ENCODE assay signal across 8 mouse cellular contexts in the genomic region with DNA sequence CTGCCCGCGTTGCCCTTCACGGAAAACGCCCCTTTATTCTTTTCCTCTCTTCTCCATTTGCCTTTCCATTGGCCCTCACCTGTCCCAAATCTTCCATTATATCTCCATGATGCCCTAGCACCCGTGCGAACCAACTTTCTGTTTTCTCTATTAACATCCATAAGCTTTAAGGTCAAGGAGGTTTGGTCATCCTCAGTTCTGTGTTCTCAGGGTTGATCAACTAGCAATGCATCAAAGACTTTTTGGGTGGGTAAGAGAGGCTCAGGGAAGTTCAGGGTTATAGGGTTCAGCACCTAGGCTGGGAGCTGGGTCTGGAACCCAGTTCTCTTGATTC. TPM values are rescaled to one million over a fixed set of nuclear protein-coding genes. Genes with fewer than 3 reads are reported as not detected.
DNase-seq lines count a peak whose midpoint lies in the region; ATAC-seq lines count a peak whose summit lies in the region.

A gene (plus strand): TSS at position 301 of the 334 bp plus-strand sequence.

- peaks cover 53% of the 10 kb centered on the region for H3K4me1 ChIP-seq in forebrain, embryonic 12.5 days
- H3K4me1 ChIP-seq in neural tube, embryonic 14.5 days (ENCODE audit: control insufficient read depth, insufficient read depth, low read length): peaks cover 20% of the 10 kb centered on the region

- peak within 1 kb of the TSS; percentile 80 for H3K4me3 ChIP-seq in forebrain, embryonic 12.5 days (replicated peaks)
- H3K4me3 ChIP-seq in neural tube, embryonic 14.5 days (ENCODE audit: low read depth, low read length): peak within 1 kb of the TSS; percentile 81

- H3K4me2 ChIP-seq in forebrain, embryonic 12.5 days: peak within 1 kb of the TSS; percentile 75
- peak within 1 kb of the TSS; percentile 96 for H3K4me2 ChIP-seq in neural tube, embryonic 14.5 days (ENCODE audit: low read depth, low read length)

- peaks cover 30% of the 10 kb centered on the region for H3K27me3 ChIP-seq in forebrain, embryonic 12.5 days
- H3K27me3 ChIP-seq in neural tube, embryonic 14.5 days (ENCODE audit: control insufficient read depth, insufficient read depth, low read length): no peaks in the 10 kb centered on the region

- WGBS in forebrain, embryonic 12.5 days: 24% methylated on average over 6 of the region's 6 CpGs
- 25% methylated on average over 6 of the region's 6 CpGs for WGBS in neural tube, embryonic 14.5 days

- no peak; the same call in 1 of the 2 replicates for ATAC-seq in forebrain, embryonic 12.5 days (ENCODE audit: low FRiP score)
- ATAC-seq in neural tube, embryonic 14.5 days (ENCODE audit: low read depth): no peak

- H3K9me3 ChIP-seq in forebrain, embryonic 12.5 days: no peaks in the 10 kb centered on the region
- H3K9me3 ChIP-seq in neural tube, embryonic 14.5 days (ENCODE audit: control insufficient read depth, low read length): no peaks in the 10 kb centered on the region

- intact Hi-C loops in left cerebral cortex, postnatal 14 days (cut with DNase I): loop anchor here (10.0 kb wide), 1 partner anchor 770 kb away; no protein-coding TSS in a partner anchor

- H3K27ac ChIP-seq in forebrain, embryonic 12.5 days: peak within 1 kb of the TSS; percentile 95
- peak within 1 kb of the TSS; percentile 98 for H3K27ac ChIP-seq in neural tube, embryonic 14.5 days (ENCODE audit: low read depth, low read length)

- H3K9ac ChIP-seq in forebrain, embryonic 12.5 days: peak within 1 kb of the TSS; percentile 91
- peak within 1 kb of the TSS; percentile 88 for H3K9ac ChIP-seq in neural tube, embryonic 14.5 days (replicated peaks; ENCODE audit: low read depth, low read length)

- no peak for DNase-seq in left cerebral cortex, adult 18-20 months (ENCODE audit: low spot score in 2 of 2)
- DNase-seq in left cerebral cortex, adult 11 months (ENCODE audit: low spot score): no peak
- DNase-seq in left cerebral cortex, postnatal 14 days (ENCODE audit: low spot score in 2 of 2): no peak
- no peak for DNase-seq in cerebellum, postnatal 25 days
- no peak for DNase-seq in Muller cell, postnatal 12 days (ENCODE audit: inconsistent ontology term)
- DNase-seq in kidney, postnatal 25 days: no peak

- H3K36me3 ChIP-seq in forebrain, embryonic 12.5 days (replicated peaks): peaks cover 23% of the 10 kb centered on the region
- H3K36me3 ChIP-seq in neural tube, embryonic 14.5 days (ENCODE audit: control insufficient read depth, insufficient read depth, low read length): peaks cover 9% of the 10 kb centered on the region

RNA-seq across cellular contexts. Expression of the gene that starts here (rescaled TPM):
- total RNA-seq in left cerebral cortex, adult 18-20 months (2021): 100 to 1,000 TPM; 494 to 520 TPM
- 223 and 233 TPM in 2 replicates for polyA plus RNA-seq in forebrain, embryonic 12.5 days (2016; fragmentation: Nextera tagmentation; extraction: Ambion mirVana)
- 100 to 1,000 TPM; 428 to 442 TPM for total RNA-seq in left cerebral cortex, postnatal 14 days (2021)
- 395 and 439 TPM in 2 replicates for polyA plus RNA-seq in neural tube, embryonic 14.5 days (2014; fragmentation: Nextera tagmentation; extraction: Ambion mirVana)
